Comparison of ENCODE assay signal across 8 mouse cellular contexts in the genomic region with DNA sequence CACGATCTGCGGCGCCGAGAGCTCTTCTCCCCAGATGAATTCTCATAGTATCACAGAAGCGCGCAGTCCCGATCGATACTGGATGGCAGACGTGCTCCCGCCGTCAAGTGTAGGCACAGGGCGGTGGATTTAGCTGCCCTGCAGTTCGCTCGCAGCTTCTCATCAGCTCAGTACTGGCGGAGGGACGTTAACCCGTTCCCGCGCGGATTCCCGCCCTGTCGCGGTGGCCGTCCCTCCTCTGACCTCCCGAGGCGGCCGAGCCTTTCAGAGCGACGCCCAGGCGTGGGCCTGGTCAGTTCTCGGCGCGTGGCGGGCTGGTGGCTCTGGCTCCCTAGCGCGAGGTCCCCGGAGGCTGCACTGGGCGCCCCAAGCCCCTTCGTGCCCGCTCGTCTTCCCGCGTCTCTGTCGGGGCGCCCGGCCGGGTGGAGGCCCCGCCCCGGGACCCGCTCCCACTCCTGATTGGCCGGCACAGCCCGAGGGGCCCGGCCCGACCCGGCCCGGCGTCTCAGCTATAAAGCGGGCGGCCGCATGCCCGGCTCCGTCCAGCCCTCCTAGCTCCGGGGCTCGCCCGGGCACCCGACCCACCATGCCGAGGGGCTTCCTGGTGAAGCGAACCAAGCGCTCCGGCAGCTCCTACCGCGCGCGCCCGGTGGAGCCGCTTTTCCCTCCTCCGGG. TPM values are rescaled to one million over a fixed set of nuclear protein-coding genes. Genes with fewer than 3 reads are reported as not detected.
DNase-seq lines count a peak whose midpoint lies in the region; ATAC-seq and TF ChIP-seq lines count a peak whose summit lies in the region.

Gene Insm2, plus strand, starts transcription at position 541 of the 675 bp plus-strand sequence.

- H3K27ac ChIP-seq in heart, embryonic 12.5 days (ENCODE audit: poor library complexity, severe bottlenecking), result no peak within 1 kb of the TSS
- H3K27ac ChIP-seq in thymus, adult 2 months (ENCODE audit: control insufficient read depth, insufficient read depth, low read length), result no peak within 1 kb of the TSS
- no peak within 1 kb of the TSS for H3K27ac ChIP-seq in forebrain, embryonic 13.5 days
- H3K27ac ChIP-seq in limb, embryonic 11.5 days (replicated peaks; ENCODE audit: low read depth, low read length), result no peak within 1 kb of the TSS

- DNase-seq in heart, postnatal 25 days (ENCODE audit: low spot score), result no peak
- DNase-seq in thymus, adult 2 months, result peak; percentile 7
- no peak for DNase-seq in thymus, adult 18-20 months
- peak; percentile 47 for DNase-seq in limb, embryonic 11.5 days (ENCODE audit: low spot score)
- peak; percentile 70 for DNase-seq in retina, embryonic 14.5 days (ENCODE audit: low spot score)
- DNase-seq in T-cell, adult 2 months (ENCODE audit: low spot score), result no peak

- H3K9me3 ChIP-seq in heart, embryonic 12.5 days (replicated peaks), result no peaks in the 10 kb centered on the region
- no peaks in the 10 kb centered on the region for H3K9me3 ChIP-seq in forebrain, embryonic 13.5 days (replicated peaks)
- H3K9me3 ChIP-seq in limb, embryonic 11.5 days (ENCODE audit: control insufficient read depth, low read length), result no peaks in the 10 kb centered on the region

- H3K4me1 ChIP-seq in heart, embryonic 12.5 days (replicated peaks), result peaks cover 25% of the 10 kb centered on the region
- peaks cover 8% of the 10 kb centered on the region; the same call in 1 of the 2 replicates for H3K4me1 ChIP-seq in thymus, adult 2 months (replicated peaks; ENCODE audit: control insufficient read depth, insufficient read depth, low read length)
- H3K4me1 ChIP-seq in forebrain, embryonic 13.5 days, result peaks cover 25% of the 10 kb centered on the region
- peaks cover 18% of the 10 kb centered on the region; the same call in 1 of the 2 replicates for H3K4me1 ChIP-seq in limb, embryonic 11.5 days (ENCODE audit: control insufficient read depth, insufficient read depth, low read length)

- peaks cover 63% of the 10 kb centered on the region for H3K27me3 ChIP-seq in heart, embryonic 12.5 days (replicated peaks)
- peaks cover 7% of the 10 kb centered on the region; the same call in 1 of the 2 replicates for H3K27me3 ChIP-seq in thymus, adult 2 months (ENCODE audit: control insufficient read depth, insufficient read depth, low read length)
- H3K27me3 ChIP-seq in forebrain, embryonic 13.5 days, result peaks cover 67% of the 10 kb centered on the region
- peaks cover 43% of the 10 kb centered on the region for H3K27me3 ChIP-seq in limb, embryonic 11.5 days (ENCODE audit: control insufficient read depth, insufficient read depth, low read length)

- no peak within 1 kb of the TSS for H3K9ac ChIP-seq in heart, embryonic 12.5 days
- peak within 1 kb of the TSS; percentile 51 for H3K9ac ChIP-seq in forebrain, embryonic 13.5 days
- no peak within 1 kb of the TSS for H3K9ac ChIP-seq in limb, embryonic 11.5 days (ENCODE audit: low read length)

- TF ChIP-seq CTCF in thymus, adult 2 months (IDR thresholded peaks at IDR 0.05; ENCODE audit: borderline replicate concordance, control insufficient read depth, extremely low read depth, insufficient read depth, low read length, poor library complexity), result no peak

- under 1% methylated on average over 72 of the region's 77 CpGs for WGBS in heart, embryonic 12.5 days
- WGBS in thymus, adult 2 months, result 3% methylated on average over 75 of the region's 77 CpGs
- WGBS in forebrain, embryonic 13.5 days, result under 1% methylated on average over 77 of the region's 77 CpGs
- under 1% methylated on average over 76 of the region's 77 CpGs for WGBS in limb, embryonic 11.5 days

- intact Hi-C loops in heart, postnatal 25 days (cut with DNase I), result no loop called here

- no peak for TF ChIP-seq POLR2A in thymus, adult 2 months (IDR thresholded peaks at IDR 0.05; ENCODE audit: control insufficient read depth, extremely low read depth, insufficient read depth, low read length, poor library complexity)

- peak within 1 kb of the TSS; percentile 94 for H3K4me2 ChIP-seq in heart, embryonic 12.5 days
- peak within 1 kb of the TSS; percentile 90 for H3K4me2 ChIP-seq in forebrain, embryonic 13.5 days
- H3K4me2 ChIP-seq in limb, embryonic 11.5 days (ENCODE audit: low read depth, severe bottlenecking), result peak within 1 kb of the TSS; percentile 62

- ATAC-seq in heart, embryonic 12.5 days (ENCODE audit: insufficient number of reproducible peaks, low FRiP score), result 0 out of 2 replicates have a peak, but pooled peaks have one; percentile 37
- peak; percentile 85 for ATAC-seq in forebrain, embryonic 13.5 days
- no peak for ATAC-seq in limb, embryonic 11.5 days (ENCODE audit: insufficient number of reproducible peaks, low FRiP score, low TSS enrichment, low read depth)

- H3K36me3 ChIP-seq in heart, embryonic 12.5 days, result peaks cover 3% of the 10 kb centered on the region
- H3K36me3 ChIP-seq in thymus, adult 2 months (ENCODE audit: control insufficient read depth, insufficient read depth, low read length), result no peaks in the 10 kb centered on the region
- no peaks in the 10 kb centered on the region for H3K36me3 ChIP-seq in forebrain, embryonic 13.5 days (ENCODE audit: poor library complexity, severe bottlenecking)
- H3K36me3 ChIP-seq in limb, embryonic 11.5 days (ENCODE audit: control insufficient read depth, insufficient read depth, low read length), result no peaks in the 10 kb centered on the region

- H3K4me3 ChIP-seq in heart, embryonic 12.5 days, result peak within 1 kb of the TSS; percentile 53
- H3K4me3 ChIP-seq in thymus, adult 2 months (ENCODE audit: control insufficient read depth, insufficient read depth, low read length), result no peak within 1 kb of the TSS
- peak within 1 kb of the TSS; percentile 52 for H3K4me3 ChIP-seq in forebrain, embryonic 13.5 days
- peak within 1 kb of the TSS; percentile 34 for H3K4me3 ChIP-seq in limb, embryonic 11.5 days (ENCODE audit: low read depth, low read length)

RNA-seq across cellular contexts. Expression of gene Insm2, which starts in this region (rescaled TPM):
- polyA plus RNA-seq in heart, embryonic 12.5 days (2016; fragmentation: Nextera tagmentation; extraction: Ambion mirVana), result 0.10 TPM in 1 of 2 replicates, not detected in the other
- total RNA-seq in heart, postnatal 25 days (2021), result not detected
- 0.03 and 0.10 TPM in 2 replicates for polyA plus RNA-seq in thymus, adult 2 months (2012; rRNA removed)
- polyA plus RNA-seq in forebrain, embryonic 13.5 days (2015; fragmentation: Nextera tagmentation; extraction: Ambion mirVana), result 1.1 and 2.4 TPM in 2 replicates
- 0.07 TPM in 1 of 2 replicates, not detected in the other for polyA plus RNA-seq in limb, embryonic 11.5 days (2014; fragmentation: Nextera tagmentation; extraction: Ambion mirVana)

Comparison
In these comparisons a context has a peak if more than half of its experiments do, and no peak if none do; other contexts are left out.
1. Peak in ATAC-seq, H3K4me3 ChIP-seq and H3K4me2 ChIP-seq in heart, embryonic 12.5 days; RNA of the gene not detected or under 1 TPM.
2. Peak in DNase-seq in thymus, adult 2 months; RNA of the gene not detected or under 1 TPM.
3. Peak in DNase-seq, H3K4me3 ChIP-seq and H3K4me2 ChIP-seq in limb, embryonic 11.5 days; RNA of the gene not detected or under 1 TPM.